Mouse (Mus musculus) left cerebral cortex, postnatal 10 days (tissue): ENCODE results near the gene Sapcd1. TPM values are rescaled to one million over a fixed set of nuclear protein-coding genes. Genes with fewer than 3 reads are reported as not detected.
"Not testable (repeated sequence)": the region's sequence is repeated elsewhere in the genome, so short reads cannot be mapped to it uniquely, and the experiment has no call there.

Source experiments
- DNase-seq, 2 experiments: peaks; one replicate each; pipeline ENCODE4 v3.0.0; 2021 to 2022; ENCODE audit warnings: low spot score in 2 of 2, mixed read lengths in 1 of 2; ENCODE audit errors: extremely low spot score in 1 of 2
- intact Hi-C: fragments of 180-260 bp; cut with DNase I; formaldehyde crosslinking; loops from one replicate; pipeline ENCODE4 v1.15.1; 2025
- total RNA-seq, 2 experiments: library from RNA; stranded (reverse); gene quantifications; 2 replicates each; pipeline ENCODE4 v1.2.3; 2021

Sapcd1 gene
- total RNA-seq, 2 experiments from 2014 or later: 0.83 to 1.0 TPM

DNA sequence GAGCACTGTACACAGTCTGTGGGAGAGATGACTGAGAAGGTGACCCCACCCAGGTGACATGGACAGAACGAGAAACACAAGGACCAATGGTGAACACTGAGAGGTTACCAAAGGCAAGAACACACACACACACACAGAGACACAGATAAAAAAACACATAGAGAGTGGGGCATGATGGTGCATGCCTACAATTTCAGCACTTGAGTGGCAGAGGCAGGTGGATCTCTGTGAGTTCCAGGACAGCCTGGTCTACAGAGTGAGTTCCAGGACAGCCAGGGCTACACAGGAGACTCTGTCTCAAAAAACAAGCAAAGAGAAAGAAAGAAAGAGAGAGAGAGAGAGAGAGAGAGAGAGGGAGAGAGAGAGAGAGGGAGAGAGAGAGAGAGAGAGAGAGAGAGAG, 5.9 kb upstream of the Sapcd1 start:
- intact Hi-C loops: not testable (repeated sequence)

DNA sequence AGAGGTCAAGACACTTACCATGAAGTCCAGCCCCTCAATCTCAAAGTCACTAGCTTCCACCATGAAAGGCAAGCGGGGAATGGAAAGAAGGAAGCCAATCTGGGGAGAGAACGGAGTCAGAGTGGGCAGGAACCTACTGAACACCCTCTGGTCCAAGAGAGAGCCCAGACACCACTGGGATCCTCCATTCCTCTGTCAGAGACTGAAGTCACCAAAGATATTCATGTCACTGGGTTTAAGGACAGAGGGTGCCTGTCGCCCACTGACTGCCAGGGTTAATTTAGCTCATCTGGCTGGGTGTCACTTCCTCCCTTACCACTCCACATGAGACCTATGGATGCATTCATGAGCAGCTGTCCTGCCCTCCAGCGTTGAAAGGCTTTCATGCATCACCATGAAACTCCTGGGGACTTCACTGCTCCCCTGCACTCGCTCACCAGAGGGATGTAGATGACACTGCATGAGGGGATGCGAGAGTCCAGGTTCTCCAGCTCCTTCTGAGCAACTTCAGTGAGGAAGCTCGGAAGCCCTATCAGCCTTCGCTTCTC, 4.6 kb upstream of the Sapcd1 start:
- DNase-seq: no peak
- intact Hi-C loops: no loop called here

More for the DNA sequence above, 5.9 kb upstream of the Sapcd1 start:
- DNase-seq: not testable (repeated sequence)

DNA sequence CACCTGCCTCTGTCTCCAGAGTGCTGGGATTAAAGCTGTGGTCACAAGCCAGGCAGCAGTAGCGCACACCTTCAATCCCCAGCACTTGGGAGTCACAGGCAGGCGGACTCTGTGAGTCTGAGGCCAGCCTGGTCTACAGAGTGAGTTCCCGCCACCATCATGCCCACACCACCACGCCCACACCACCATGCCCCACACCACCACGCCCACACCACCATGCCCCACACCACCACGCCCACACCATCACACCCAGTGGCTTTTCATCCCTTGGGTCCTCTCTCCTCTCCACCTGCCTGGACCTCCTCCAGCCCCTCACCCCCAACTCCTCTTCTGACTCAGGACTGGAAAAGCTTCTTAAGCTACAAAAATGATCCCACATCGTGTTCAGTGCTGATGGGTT, 4.1 kb upstream of the Sapcd1 start:
- DNase-seq: no peak
- intact Hi-C loops: no loop called here

DNA sequence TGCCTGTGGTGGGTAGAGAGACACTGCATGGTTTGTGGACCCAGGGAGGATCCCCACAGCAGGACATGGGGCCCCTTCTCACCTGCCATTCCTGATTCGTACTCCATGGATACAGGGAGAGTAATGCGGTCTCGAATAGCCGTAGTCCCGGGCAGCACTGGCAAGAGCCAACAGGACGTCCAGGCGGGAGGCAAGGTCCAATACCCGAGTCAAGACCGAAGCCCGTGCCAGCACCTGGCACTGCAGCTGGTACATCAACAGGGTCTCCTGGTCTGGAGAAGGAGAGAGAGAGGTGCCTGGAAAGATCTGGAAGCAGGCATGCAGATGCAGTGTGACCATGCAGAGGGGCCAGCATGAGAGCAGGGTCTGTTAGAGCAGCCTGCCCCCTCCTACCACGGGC, 3.5 kb upstream of the Sapcd1 start:
- no peak for DNase-seq
- intact Hi-C loops: no loop called here

DNA sequence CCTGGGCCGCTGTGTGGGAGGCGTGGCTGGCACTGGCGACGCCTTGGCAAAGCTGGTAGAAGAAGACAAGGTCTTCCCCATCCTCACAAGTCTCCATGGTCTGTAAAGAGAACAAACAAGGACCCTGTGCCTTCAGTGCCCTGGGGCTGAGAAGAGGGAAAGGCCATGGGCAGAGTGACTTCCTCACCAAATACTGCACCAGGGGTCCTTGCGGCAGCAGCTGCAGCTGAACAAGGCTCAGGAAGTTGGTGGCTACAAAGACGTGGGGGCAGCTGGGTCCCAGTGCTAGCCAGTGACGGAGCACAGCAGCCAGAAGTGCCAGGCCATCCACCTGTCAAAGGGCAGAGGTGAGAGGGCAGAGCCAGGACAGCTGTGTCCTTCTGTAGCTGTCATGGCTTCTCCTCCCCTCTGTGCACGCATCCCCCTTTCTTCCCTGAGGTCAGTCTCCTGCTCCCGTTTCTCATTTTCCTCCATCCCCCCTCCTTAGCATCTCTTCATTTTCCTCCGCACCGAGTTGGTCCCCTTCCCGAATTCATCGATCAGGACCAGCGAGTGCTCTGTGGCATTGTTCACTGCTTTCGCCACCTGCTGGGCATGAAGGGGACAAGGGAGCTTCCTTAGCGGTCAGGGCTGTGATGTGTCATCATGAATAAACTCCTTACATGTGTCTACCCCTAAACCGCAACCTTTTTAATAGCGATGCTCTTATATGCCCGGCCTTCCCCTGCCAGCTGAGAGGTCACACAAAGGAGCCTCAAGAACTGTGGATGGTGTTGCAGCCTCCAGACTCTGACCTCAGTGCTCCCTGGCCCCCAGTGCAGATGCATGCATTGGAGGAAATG, 2.1 kb upstream of the Sapcd1 start:
- intact Hi-C loops: no loop called here
- no peak for DNase-seq

DNA sequence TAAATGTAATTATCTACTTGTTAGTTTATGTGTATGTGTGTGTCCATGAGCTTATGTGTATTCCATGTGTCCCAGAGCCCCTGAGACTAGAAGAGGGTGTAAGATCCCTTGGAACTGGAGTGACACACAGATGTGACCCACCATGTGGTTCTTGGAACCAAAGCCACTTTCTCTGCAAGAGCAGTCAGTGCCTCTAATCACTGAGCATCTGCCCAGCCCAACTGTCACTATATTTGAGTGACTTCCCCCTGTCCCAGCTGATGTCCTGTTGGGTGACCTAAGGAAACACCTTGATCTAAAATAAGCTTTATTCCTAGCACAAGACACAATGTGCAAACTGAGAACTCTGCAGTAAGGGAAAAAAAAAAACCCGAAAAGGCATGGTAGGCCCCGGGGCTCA, 499 bp upstream of the Sapcd1 start:
- DNase-seq: no peak
- intact Hi-C loops: no loop called here

DNA sequence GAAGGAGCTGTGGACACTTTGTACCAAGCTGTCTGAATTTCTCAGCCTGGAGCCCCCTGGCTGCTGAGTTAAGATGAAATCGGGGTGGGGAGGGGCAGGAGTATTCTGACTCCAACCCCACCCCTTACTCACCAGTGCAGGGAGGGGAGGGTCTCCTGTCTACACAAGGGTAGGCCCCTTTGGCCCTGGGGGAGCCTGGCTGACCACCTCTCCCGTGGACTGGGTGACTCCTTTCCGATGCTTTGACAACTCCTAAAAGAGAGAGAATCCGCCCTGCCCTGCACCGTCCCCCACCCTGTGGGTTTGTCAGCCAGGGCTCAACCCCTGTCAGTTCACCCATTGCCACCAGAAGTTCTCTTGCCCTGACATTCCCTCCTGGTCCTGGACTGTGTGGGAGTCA, 1.6 kb downstream of the Sapcd1 start:
- intact Hi-C loops: no loop called here
- DNase-seq: no peak

DNA sequence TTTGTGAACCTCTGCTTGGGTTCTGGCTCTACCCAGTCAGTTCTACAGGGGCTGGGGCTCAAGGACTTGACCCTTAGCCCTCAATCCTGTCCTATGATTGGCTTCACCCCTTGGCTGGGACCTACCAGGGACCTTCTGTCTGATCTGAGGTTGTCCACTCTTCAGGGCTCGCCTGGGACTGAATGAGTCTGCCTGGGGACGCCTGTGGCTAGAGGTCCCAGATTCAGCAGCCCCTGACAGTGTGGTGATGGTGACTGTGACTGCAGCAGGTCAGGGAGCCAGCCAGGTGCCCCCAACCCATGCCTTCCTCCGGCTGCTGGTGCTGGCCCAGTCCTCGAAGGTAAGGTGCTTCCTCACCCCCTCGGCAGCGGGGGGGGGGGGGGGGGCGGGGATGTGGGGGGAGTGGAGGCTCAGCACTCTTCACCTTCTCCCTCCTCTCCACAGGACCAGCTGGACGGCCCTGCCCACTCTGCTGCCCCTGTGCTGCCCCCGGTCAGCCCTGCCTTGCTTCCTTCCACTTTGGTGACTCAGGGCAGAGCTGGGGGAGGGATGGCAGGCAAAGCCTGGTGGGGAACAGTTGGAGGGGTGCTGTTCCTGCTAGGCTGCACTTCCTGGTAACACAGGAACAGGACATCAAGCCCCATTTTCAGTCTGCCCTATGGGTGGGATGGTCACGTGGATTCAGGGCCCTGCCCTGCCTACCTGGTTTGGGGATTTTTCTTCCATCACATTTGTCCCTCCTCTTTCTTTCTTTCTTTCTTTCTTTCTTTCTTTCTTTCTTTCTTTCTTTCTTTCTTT, 2.9 kb downstream of the Sapcd1 start:
- peak in 1 of 2 experiments; percentile 54 for DNase-seq
- intact Hi-C loops: loop anchor here (5.0 kb wide), 2 partner anchors 32 to 82 kb away; partner anchors contain the start of genes Ddah2 and Ly6g5c

DNA sequence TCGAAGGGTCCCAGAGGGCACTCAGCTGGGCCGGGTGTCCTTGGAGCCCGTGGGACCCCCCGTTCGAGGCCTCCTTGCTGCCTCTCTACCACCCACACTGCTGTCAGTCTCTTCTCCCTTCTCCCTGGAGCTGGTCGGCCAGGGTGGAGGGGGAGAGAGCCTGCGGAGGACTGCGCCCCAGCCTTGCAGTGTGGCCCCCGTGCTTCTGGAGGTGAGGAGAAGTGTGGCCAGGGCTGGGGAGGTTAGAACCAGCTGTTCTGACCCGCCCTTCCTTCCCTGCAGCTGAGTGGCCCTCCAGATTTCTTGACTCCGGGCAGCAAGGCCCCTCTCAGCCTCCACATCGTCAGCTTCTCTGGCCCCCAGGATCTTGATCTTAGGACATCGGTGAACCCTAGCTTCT, 3.6 kb downstream of the Sapcd1 start:
- intact Hi-C loops: loop anchor here (5.0 kb wide), 2 partner anchors 33 to 83 kb away; partner anchors contain the start of genes Ddah2 and Ly6g5c
- DNase-seq: peak in 1 of 2 experiments; percentile 25

DNA sequence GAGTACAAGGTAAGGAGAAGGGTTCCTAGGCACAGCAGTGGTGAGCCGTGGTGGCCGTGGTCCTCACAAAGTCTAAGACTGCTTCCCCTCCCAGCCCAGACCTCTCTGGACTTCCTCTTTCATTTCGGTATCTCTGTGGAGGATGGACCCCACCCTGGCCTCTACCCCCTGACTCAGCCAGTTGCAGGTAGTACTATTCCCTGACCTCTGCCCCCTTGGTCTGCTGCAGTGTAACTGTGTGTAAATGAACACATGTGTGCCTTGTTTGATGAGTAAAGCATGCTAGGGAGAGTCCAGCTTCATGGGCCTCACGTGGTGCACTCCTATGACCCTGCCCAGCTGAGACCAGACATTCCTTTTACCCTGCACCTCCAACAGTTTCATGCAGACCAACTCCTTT, 4.1 kb downstream of the Sapcd1 start:
- intact Hi-C loops: loop anchor here (5.0 kb wide), 2 partner anchors 34 to 84 kb away; partner anchors contain the start of genes Ddah2 and Ly6g5c
- DNase-seq: peak in 1 of 2 experiments; percentile 30

DNA sequence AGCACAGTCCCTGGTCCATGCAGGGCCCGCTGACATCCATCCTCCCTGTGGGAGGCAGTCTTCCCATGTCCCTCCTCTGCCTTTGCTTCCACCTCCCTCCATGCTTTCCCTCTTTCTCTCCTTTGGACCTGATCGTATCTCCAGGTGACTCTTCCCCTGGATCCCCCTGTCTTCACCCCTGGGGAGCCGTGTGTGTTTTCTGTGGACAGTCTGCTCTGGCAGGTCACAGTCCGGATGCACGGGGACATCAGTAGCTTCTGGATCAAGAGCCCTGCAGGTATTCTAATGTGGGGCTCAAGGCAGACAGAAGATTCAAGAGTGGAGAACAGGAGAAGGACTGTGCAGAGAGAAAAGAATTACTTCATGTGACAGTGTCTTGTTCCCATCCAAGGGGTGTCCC, 4.6 kb downstream of the Sapcd1 start:
- DNase-seq: no peak
- intact Hi-C loops: loop anchor here (5.0 kb wide), 2 partner anchors 34 to 84 kb away; partner anchors contain the start of genes Ddah2 and Ly6g5c

DNA sequence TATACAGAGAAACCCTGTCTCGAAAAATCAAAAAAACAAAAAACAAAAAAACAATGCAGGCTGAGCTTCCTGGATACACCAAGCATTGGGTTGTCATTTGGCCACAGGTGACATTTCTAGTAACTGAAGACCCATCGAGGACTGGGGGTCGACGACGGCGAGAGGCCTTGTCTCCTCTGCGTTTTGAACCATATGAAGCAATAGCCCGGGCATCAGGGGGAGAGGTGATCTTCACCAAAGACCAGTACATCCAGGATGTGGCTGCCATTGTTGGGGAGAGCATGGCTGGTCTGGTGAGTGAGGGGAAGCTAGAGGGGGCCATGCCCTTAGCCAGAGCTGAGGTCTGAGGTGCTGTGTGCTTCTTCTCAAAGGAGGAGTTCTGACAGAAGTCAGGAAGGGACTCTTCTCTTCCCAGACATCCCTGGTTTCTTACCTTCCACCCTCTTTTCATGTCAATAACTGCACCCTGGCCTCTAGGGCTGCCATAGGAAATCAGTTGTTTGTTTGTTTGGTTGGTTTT, 5.2 kb downstream of the Sapcd1 start:
- intact Hi-C loops: loop anchor here (5.0 kb wide), 2 partner anchors 35 to 85 kb away; partner anchors contain the start of genes Ddah2 and Ly6g5c
- DNase-seq: no peak

DNA sequence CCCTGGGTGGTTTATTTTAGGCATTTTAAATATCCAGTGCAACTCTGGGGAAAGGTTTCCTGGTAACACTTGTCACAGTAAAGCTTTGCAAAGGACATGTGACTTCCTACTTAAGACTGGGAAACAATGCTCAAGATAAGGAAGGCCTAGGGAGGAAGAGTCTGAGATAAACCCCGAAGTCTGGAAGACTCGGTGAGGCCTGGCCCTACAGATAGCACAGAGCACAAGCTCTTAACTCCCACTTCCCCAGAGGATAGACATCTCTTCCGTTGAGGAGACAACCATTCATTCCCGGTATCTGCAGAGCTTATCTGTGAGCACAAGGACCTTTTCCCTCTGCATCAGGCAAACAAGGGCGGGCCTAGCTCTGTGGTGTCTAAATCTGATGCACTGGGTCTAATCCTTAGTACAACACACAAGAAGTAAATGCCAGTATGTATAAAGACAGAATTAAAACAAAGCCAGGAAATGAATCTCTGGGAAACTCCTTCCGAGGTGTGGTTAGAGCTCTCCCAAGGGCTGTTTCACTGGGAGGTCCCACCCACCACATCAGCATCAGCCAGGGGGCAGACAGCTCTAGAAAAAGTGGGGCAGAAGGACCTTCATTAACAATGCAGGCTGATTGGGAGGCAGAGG, 5.9 kb downstream of the Sapcd1 start:
- intact Hi-C loops: loop anchor here (5.0 kb wide), 2 partner anchors 35 to 85 kb away; partner anchors contain the start of genes Ddah2 and Ly6g5c
- DNase-seq: no peak

DNA sequence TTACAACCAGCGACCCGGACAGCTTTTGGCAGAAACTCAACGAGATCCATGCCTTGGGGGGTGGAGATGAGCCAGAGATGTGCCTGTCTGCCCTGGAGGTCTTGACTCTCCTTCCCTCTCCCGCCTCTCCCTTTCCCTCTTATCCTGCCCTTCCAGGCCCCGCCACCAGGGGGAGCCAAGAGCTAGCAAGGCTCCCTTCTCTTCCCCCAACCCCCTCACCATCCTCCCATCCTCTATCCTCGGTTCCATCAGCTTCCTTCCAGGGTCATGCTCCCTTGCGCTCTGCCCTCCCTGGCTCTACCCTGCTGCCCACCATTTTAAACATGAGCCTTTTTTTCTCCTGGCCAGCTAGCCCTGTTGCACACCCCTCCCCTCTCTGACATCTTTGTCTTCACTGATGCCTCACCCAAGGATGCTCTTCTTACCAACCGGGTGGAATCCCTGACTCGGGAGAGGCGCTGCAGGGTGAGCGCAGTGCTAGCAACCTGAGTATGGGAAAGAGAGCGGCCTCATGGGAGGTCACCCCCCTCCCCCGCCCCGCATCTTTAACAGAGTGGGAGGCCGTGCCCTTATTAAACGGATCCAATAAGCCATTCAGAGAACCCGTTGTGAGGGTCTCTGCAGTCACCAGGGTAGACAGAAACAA, 6.5 kb downstream of the Sapcd1 start:
- peak; percentile 65 to 86 for DNase-seq
- intact Hi-C loops: loop anchor here (5.0 kb wide), 2 partner anchors 36 to 86 kb away; partner anchors contain the start of genes Ddah2 and Ly6g5c

DNA sequence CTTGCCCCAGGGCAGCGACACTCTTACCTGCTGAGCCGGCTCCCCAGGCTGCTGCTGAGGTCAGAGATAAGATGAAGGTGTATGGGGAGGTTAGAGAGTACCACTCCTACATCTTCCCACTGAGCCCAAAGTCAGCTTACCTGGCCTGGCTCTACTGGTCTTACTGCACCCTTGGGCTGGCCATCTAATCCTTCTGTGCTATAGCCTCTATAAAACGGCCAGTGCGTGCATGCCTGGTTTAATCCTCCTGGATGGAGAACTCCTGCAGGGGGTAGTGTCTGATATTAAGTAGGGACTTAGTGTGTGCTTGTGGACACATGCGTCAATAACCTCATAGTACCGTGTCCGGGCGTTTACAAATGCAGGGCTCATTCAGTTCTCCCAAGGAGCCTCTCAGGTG, 7.3 kb downstream of the Sapcd1 start:
- no peak for DNase-seq
- intact Hi-C loops: loop anchor here (5.0 kb wide), 2 partner anchors 37 to 87 kb away; partner anchors contain the start of genes Ddah2 and Ly6g5c

DNA sequence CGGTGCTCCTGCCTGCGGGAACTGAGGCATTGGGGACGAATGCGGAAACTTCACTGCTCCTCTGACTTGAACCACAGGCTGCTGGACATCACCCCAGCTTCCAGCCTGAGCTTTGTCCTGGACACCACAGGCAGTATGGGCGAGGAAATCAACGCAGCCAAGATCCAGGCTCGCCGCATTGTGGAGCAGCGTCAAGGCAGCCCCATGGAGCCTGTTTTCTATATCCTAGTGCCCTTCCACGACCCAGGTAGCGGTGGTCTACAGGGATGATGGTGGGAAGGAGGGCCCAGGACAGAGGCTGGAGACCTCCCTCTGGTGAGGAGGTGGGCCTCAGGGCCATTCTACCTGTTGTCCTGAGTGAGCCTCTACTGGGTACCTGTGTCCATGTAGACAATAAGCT, 7.9 kb downstream of the Sapcd1 start:
- DNase-seq: no peak
- intact Hi-C loops: loop anchor here (5.0 kb wide), 4 partner anchors 37 to 97 kb away; partner anchors contain the start of genes Ddah2, Ly6g5b and Ly6g5c

DNA sequence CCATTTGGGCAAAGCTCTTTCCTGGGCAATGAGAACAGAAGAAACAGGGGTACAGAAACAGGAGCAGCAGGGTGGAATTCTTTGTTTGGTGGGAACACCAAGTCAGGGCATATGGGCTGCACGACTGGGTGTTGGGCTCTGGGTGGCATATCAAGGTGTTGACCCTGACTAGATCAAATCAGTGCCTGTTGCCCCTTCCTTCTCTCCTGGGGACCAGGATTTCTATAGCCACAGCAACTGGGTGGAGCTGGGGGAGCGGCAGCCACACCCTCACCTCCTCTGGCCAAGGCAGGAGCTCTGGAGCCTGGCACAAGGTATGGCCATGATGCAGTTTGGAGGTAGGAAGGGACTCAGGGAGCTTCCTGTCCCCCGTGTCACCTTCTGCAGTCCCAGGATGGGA, 9.6 kb downstream of the Sapcd1 start:
- no peak for DNase-seq
- intact Hi-C loops: loop anchor here (5.0 kb wide), 2 partner anchors 79 to 99 kb away; partner anchors contain the start of gene Ly6g5b

DNA sequence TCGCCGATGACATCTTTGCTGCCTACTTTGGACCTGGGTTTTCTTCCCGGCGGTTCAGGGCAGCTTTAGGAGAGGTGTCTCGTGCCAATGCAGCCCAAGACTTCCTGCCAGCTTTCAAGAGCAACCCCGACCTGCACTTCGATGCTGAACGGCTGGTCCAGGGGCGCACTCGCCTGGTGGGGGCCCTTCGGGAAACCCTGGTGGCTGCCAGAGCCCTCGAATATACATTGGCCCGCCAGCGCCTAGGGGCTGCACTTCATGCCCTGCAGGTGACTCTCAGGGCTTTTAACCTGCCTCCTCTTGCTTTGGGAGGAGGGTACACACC, 10.1 kb downstream of the Sapcd1 start:
- DNase-seq: no peak
- intact Hi-C loops: loop anchor here (5.0 kb wide), 2 partner anchors 80 to 100 kb away; partner anchors contain the start of gene Ly6g5b
